Mouse (Mus musculus) granulocyte monocyte progenitor cell, adult 5-6 weeks (primary cell): ENCODE results near the gene Mtmr6. TPM values are rescaled to one million over a fixed set of nuclear protein-coding genes. Genes with fewer than 3 reads are reported as not detected.
A peak's percentile ranks its signal among the peaks of the same experiment; 100 is the strongest.

Source experiments
- ATAC-seq: replicated peaks from 2 replicates; pipeline ENCODE4 v1.8.0; 2016; ENCODE audit warnings: mild to moderate bottlenecking, moderate TSS enrichment, inconsistent platforms; ENCODE audit not compliant: poor library complexity, severe bottlenecking
- total RNA-seq, 2 experiments: library from RNA; stranded (forward) in 1 of 2; stranded (reverse) in 1 of 2; fragments of 200-712, 200-1000 nt in 1 of 2; fragments of >200 nt in 1 of 2; fragmentation: Nextera tagmentation in 1 of 2; gene quantifications; 2 replicates each; pipeline ENCODE4 v1.2.3; 2014 to 2017

Gene Mtmr6
- total RNA-seq (2014; fragmentation: Nextera tagmentation) (32.9 and 36.1 TPM in 2 replicates), total RNA-seq (2017) (69.7 and 70.7 TPM in 2 replicates)

DNA sequence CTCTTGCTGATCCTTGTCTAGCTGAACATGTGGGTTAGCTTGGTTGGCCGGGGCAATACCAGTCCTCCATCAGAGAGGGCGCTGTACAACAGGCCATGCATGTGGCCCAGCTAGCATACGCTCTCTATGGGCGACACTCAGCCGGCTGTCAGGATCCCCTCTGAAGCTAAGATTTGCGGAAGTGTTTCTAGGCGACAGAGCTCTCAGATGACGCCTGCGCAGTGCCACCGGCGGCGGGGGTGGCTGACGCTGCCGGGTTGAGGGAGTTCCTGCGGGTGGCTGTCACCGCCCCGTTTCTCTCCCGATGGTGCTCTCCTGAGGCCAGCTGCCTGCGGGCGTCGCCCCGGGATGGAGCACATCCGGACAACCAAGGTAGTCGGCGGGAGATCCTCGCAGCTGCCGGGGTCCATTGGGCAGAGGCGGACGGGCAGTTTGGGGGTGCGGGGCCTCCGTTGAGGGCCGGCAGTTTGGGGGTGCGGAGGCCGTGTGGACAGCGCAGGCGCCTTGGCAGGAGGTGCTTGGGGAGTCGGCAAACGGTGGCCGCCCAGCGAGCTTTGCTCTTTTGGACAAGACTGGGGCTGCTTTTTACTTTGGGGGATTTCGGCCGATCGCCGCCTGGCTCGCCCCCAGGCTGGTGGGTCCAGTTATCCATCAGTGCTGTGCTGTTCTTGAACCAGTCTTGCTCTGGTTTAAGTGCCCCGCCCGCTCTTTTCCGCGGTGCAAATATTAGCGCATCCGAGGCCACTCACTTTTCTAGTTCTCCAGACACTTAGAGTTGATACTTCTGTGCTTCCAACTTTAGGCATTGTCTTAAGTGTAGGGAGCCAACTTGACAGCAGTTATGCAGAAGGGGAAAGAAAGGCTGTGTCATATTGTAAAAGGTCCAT, at the start of gene Mtmr6:
Mtmr6 (plus strand) TSS at position 239 of the 887 bp plus-strand sequence.
- ATAC-seq = peak; percentile 96

DNA sequence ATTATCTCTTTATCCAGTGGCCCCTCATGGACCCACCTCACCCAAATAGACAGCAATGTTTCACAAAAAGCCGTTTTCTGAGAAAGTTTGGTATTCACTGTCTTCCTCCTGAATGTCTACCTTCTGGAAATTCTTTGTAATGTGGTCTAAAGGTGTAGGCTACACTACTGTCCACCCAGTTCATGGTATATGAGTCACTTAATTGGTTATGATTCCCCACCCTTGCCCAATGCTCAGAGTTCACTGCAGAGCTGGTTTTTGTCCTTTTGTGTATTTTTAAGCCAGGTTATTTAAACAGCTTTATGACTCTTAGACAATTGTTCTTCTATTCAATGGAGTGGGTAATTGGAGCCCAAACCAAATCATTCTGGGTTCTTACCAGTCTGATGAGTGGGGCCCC, 48.9 kb upstream of the Mtmr6 start:
- ATAC-seq = no peak

DNA sequence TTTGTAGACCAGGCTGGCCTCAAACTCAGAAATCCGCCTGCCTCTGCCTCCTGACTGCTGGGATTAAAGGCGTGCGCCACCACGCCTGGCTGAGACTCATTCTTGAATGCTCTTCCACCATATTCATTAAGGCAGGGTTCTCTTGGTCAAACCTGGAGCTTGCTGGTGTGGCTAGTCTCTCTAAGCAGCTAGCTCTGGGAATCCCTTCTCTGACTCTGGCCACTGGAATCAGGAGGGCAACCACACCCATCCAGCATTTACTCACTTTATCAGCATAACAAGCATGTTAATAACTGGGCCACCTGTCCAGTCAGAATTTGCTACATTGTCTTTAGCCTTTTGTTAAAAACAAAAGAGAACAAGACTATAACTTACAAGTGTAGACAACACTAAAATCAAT, 47.4 kb upstream of the Mtmr6 start:
- ATAC-seq = no peak

DNA sequence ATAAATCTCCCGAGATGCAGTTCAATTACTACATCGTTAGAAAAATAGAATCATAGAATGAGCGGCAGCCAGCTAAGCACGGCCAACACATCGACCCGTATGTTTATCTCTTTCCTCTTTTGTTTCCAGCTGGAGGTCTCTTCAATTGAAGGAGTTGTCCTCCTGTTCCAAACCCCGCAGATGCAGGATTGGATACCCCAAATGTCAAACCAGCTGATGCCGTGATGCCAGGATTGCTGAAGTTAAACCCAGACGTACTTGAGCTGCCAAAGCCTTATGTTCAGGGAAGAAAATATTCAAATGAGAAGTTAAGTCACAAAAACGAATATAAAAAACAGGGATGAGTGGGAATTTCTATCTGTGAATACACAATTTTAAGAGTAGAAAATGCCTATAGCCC, 45.1 kb upstream of the Mtmr6 start:
- no peak for ATAC-seq

DNA sequence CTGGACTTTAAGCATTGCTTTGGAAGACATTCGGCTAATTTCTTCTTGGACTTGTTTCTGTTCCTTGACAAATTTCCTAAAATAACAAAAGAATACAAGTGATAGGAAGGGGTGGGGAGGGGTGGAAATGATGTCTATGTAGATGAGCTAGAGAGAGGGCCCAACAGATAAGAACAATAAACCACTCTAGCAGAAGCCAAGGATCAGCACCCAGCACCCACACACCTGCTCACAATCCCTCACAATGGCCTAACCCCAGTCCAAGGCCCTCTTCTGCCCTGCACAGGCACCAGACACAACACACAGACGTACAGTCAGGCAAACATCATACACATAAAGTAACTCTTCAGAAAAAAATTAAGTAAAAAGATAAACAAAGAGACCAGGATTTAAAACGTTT, 26.5 kb upstream of the Mtmr6 start:
- ATAC-seq = no peak

DNA sequence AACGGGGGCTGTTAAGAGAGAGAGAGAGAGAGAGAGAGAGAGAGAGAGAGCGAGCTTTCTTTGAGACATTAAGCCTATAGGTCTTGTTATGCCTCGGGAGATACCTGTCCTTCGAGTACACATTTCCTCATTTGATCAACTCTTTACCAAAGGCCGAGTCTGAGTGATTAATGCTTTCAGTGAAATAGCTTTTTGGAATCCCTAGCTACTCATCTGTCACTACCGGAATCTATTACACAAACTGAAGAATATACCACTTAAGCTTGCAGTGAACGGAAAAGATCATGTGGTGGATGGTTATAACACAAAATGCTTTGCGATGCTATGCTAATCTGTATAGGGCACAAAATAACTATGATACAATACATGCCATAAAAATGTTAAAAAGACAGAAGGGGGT, 14.7 kb upstream of the Mtmr6 start:
- 0 out of 2 replicates have a peak, but pooled peaks have one; percentile 6 for ATAC-seq

DNA sequence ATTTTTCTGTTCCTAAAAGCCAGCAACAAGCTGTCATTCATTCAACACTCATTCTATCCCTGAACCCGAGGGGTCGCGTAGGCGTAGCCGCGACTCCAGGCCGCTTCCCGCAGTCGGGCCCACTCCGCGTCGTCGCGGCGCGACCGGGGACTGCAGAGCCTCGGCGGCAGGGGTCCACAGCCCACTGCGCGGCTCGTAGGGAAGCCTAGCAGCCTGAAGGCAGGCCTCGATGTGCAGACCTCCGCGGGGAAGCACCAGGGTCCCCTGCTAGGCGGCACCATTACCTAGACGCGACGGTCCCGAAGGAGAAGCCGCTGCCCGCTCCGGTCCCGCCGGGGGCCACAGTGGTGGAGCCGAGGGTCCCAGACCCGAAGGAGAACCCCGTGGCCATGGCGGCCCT, 14.1 kb upstream of the Mtmr6 start:
- peak; percentile 28 for ATAC-seq

DNA sequence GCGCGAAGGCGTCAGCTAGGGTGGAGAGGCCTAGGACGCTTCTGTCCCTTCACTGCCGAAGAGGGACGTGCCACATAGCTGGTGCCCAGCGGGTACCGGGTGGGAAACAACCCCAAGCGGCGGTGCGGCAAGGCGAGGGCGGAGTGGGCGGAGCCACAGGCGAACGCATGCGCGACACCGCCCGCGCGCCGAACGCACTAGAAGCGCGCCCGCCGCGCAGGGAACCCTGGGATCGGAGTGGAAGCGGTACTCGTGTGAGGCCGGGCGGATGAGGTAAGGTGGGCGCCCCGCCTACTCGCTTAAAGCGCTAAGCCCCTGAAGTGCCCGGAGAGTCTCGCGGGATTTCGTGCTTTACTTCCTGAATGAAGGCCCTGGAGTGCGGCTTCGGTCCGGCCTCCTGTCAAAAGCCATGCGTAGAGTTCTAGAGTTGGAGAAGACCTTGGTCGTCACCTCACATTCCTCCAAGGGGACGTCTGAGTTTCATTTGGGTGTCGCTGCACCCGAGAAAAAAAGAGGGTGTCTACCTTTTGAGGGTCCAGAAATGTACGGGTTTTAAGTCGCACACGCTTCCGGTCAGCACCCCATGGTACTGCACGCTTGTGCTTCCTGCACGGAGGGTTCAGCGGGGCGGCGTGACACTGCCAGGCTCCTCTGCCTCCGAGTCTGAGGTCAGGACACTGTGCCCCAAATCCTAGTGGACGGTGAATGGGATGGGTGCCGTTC, 13.6 kb upstream of the Mtmr6 start, which contains the start of the genes Nupl1 and Gm49336:
Nupl1 (minus strand) TSS at position 151 of the 723 bp plus-strand sequence.
Gm49336 (minus strand) TSS at position 227 of the 723 bp plus-strand sequence.
- peak; percentile 93 for ATAC-seq

DNA sequence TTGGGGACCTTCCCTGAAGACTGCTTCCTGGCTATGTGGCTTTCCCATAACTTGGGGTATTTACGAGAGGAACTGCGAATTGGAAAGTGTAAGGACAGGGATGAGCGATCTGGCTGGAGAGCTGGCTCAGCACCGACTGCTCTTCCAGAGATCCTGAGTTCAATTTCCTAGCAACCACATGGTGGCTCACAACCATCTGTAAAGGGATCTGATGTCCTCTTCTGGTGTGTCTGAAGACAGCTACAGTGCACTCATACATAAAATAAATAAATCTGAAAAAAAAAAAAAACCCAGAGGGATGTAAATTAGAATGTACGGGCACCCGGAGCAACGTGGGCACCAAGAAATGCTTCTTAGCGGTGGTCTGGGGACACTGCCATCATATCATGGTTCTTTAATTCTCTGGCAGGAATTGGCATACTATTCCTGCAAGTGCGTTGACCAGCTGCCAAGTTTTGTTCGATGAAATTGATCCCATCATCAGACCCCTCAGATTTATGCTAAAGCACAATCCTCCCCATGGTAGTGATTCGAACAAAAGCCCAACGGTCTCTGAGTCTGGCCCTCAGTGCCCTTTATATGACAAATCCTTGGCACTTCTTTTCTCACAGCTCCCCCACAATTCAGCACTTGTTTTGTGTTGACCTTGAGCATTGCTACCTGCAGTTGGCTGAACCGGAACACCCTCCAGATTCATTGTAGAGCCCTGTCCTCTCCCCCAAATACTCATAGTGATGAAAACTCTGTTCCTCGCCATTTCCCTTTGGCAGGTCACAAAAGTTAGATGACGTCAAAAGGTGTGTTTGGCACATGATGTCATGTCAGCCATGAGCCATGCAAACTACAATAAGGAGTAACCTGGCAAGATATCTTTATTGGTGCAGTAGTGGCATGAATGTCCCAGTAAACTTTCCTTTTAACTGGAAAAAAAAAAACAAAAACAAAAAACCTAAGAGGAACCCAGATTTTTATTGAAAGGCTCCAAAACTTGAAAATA, 12.7 kb upstream of the Mtmr6 start:
- no peak for ATAC-seq

DNA sequence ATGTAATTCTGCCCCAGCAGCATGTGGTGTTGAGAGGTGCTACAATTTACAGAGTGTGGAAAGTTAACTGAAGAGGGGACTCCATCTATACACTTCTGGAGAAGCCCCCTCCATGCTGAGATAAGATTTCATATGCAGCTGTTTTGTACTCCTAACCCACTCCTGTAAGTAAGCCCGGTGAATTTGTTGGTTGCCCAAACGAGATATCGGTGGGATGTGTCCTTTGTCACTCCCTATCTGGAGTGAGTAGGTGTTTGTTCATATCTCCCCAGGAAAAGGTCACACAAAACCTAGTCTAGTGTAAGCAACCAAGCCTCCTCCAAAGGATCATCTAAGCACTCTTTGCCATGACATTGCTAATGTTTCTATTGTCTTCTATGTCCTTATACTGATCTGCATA, 11.6 kb upstream of the Mtmr6 start:
- no peak for ATAC-seq

DNA sequence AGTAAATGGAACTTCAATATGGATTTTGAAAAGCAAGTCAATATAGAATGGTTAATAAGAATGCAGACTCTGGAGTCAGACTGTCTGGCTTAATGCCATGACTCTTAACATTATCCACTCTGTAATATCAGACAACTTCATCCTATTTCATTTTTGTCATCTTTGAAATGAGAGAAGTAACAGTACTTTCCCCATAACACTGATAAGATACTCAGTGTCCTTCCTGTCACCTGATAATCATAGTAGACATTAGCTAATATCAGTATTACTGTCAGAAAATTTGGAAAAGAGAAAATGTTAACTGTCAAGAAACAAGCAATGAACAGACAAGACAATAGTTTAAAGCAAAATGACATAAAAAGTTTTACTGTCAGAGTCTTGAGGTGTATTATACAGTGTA, 10.3 kb upstream of the Mtmr6 start:
- no peak for ATAC-seq

DNA sequence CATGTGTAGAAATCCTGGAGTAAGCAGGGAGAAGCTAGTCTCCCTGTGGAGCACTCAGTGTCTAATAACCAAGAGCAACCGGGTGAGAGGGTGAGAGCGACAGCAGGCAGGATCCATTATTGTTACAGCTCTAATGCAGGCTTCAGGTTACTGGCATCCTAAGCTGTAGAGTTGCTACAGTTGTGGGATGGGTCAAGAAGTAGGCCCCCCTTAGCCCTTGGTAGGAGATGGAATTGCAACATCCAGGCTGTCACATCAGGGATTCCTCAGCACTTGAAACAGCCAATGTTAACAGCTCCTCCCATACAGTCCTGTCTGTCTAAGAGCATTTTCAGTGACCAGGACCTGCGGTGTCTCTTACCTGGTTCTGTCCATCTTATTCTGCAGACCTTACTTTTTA, 8.7 kb upstream of the Mtmr6 start:
- peak; percentile 56 for ATAC-seq

DNA sequence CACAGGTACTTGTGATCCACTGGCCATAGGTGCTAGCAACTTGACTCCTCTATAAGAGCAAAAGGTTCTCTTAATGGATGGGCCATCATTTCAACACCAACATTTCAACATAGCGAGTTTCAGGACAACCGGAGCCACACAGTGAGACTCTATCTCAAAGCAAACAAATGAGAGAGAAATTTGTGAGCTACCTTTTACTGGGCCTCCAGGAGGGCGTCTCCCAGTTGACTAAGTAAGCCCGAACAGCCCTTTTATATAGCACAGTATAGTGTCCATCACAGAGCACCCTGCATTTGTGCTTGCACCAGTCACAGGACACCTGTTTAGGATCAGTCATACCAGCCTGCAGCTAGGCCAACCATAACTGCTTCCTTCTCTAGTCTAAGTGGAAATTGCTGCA, 7.9 kb upstream of the Mtmr6 start:
- no peak for ATAC-seq

DNA sequence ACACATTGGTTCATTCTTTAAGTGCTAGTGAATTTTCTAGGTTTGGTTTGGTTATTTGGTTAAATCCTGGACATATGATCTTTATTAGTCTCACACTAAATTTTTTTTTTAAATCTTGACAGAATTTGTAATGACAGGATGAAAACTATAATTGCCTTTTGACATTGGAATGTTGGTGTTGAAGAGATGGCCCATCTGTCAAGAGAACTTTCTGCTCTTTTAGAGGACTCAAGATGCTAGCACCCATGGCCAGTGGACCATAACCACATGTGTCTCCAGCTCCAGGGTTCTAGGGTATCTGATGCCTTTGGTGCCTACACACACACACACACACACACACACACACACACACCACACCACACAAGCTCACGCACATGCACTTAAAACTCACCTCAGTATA, 7.2 kb upstream of the Mtmr6 start:
- no peak for ATAC-seq

DNA sequence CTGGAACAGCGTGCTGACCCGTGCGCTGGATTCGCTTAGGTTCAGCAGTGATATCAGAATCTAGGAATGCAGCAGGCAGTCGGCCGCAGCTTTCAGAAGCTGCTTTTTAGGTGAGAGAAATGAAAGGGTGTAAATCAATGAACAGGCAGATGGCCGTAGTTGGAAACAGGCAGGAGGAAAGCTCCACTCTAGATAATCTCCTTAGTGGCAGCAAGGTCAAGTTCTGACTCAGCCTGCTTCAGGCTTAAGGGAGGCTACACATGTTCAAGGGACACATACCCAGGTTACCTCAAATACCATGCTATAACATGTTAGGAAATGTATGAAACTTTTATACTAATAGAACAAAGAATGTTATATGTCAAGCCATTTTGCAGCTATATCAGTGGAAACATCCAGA, 2.7 kb upstream of the Mtmr6 start:
- ATAC-seq = no peak

DNA sequence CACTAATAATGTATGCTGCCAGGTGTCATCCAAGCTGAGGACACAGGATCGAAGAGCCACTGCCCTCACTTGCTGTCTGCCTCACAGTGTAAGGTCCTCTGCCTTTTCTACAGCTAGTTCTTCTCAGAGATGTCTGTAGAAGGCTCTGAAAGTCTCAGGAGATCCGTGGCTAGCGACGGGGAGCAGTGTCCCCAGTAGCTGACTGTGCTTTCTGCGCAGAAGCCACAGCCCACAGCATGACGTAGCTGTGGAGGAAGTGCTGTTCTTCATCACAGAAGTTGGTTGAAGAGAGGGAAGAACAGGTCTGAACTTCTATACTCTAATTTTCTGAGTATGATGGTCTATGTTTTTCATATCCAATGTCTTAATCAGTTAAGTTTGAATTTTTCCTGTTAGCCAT, 4.3 kb downstream of the Mtmr6 start:
- ATAC-seq = peak; percentile 44

DNA sequence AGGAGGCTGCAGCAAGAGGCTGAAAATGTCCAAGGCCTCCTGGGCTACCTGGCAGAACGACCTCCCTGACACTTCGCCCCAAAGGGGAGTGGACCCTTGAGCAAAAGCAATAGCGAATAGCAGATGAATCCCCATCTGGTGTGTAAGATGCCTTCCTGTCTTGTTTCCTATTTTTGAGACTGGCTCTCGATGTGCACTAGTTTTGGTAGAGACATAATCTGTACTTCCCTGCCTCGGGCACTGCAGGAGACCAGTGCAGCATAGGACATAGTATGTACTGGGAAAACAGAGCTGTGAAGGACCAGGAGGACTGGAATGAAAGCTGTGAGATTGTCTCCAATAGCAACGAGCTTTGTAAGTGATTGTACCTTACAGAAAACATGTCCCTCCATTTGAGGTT, 8.3 kb downstream of the Mtmr6 start:
- ATAC-seq = peak; percentile 34

DNA sequence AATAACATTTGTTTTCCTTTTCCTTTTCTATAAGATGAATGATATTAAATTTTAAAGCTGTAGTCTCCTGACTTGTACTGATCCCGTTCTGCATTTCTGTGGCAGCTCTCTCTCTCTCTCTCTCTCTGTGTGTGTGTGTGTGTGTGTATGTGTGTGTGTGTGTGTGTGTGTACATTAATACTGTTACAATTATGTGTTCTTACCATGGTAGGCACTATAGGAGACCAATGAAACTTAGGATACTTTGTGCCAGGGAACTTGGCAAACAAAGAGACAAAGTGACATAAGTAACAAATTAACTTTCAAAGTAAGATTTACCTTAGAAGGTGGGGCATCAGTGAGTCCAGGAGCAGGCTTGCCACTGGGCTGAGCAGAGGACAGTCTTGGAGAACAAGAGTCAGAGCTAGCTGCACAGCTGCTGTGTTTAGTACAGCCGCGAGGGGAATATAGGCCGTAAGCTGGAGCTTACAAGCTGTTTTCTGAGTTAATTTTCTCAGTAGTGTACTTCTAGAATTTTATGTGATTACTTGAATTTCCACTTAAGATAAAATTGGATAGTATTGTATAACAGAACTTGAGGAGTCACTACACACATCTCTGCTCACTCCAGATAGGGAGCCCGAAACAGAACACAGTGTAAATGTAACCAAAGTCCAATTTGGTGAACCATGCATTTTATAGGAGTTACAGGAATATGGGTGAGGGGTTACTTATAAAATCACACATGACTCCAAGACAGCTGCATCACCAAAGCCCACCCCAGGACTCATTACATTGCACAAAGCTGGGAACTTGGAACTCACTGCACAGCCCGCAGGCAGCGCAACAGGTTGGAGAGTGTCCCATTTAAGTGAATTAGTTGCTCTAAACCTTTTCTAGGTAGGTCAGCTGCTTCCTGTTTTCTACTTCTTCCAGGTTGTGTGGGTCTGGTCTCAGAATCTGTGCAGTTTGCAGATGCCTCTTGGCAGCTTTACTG, 10.6 kb downstream of the Mtmr6 start:
- no peak for ATAC-seq
